Mouse (Mus musculus) myocyte (in vitro differentiated cells): ENCODE results near the gene Smg1. TPM values are rescaled to one million over a fixed set of nuclear protein-coding genes. Genes with fewer than 3 reads are reported as not detected.

ENCODE experiments used
- H3K27me3 ChIP-seq: one replicate; pipeline ENCODE4 v1.6.1; 2011; ENCODE audit not compliant: control insufficient read depth, insufficient read depth, insufficient read length
- H3K36me3 ChIP-seq: one replicate; pipeline ENCODE4 v1.6.1; 2011; ENCODE audit not compliant: control insufficient read depth, insufficient read depth
- H3K4me2 ChIP-seq: one replicate; pipeline ENCODE4 v1.6.1; 2011; ENCODE audit warnings: low read depth, control low read depth
- H3K4me3 ChIP-seq: one replicate; pipeline ENCODE4 v1.5.1; 2011; ENCODE audit warnings: mild to moderate bottlenecking, control low read depth, moderate library complexity
- H3K79me2 ChIP-seq: one replicate; pipeline ENCODE4 v1.6.1; 2011; ENCODE audit not compliant: control insufficient read depth, insufficient read depth
- H3ac ChIP-seq: one replicate; pipeline ENCODE4 v1.6.1; 2011; ENCODE audit not compliant: control insufficient read depth, insufficient read length
- CEBPB ChIP-seq: IDR thresholded peaks from 2 replicates; pipeline ENCODE4 v1.6.1; 2011; ENCODE audit warnings: mild to moderate bottlenecking, moderate library complexity; ENCODE audit not compliant: poor library complexity, insufficient read depth, severe bottlenecking
- E2F4 ChIP-seq: IDR thresholded peaks from one replicate; pipeline ENCODE4 v1.6.1; 2011; ENCODE audit warnings: mild to moderate bottlenecking, control low read depth, moderate library complexity; ENCODE audit not compliant: insufficient read depth
- MAX ChIP-seq: IDR thresholded peaks from one replicate; pipeline ENCODE4 v1.6.1; 2011; ENCODE audit warnings: low read depth, mild to moderate bottlenecking, control low read depth
- MYOD1 ChIP-seq, 3 experiments: IDR thresholded peaks; one replicate each; pipeline ENCODE4 v1.6.1; 2011; ENCODE audit warnings: control low read depth in 2 of 3, low read depth in 2 of 3, mild to moderate bottlenecking in 2 of 3, moderate library complexity in 1 of 3; ENCODE audit not compliant: insufficient read length in 2 of 3, control insufficient read depth in 1 of 3
- MYOG ChIP-seq, 3 experiments: IDR thresholded peaks; one replicate each; pipeline ENCODE4 v1.6.1; 2011; ENCODE audit warnings: control low read depth in 2 of 3, low read depth in 2 of 3, mild to moderate bottlenecking in 2 of 3; ENCODE audit not compliant: insufficient read length in 2 of 3, control insufficient read depth in 1 of 3, insufficient read depth in 1 of 3
- POLR2A ChIP-seq: IDR thresholded peaks from one replicate; pipeline ENCODE4 v1.6.1; 2011; ENCODE audit warnings: low read depth, mild to moderate bottlenecking, control low read depth, moderate library complexity; ENCODE audit not compliant: insufficient read length
- POLR2AphosphoS2 ChIP-seq: IDR thresholded peaks from one replicate; pipeline ENCODE4 v1.6.1; 2011; ENCODE audit warnings: low read depth, control low read depth; ENCODE audit not compliant: insufficient read length
- REST ChIP-seq: IDR thresholded peaks from one replicate; pipeline ENCODE4 v1.6.1; 2011; ENCODE audit warnings: mild to moderate bottlenecking, control low read depth, moderate library complexity; ENCODE audit not compliant: insufficient read depth, insufficient read length
- SRF ChIP-seq: IDR thresholded peaks from one replicate; pipeline ENCODE4 v1.6.1; 2011; ENCODE audit warnings: low read depth; ENCODE audit not compliant: control insufficient read depth, insufficient read length
- TCF12 ChIP-seq: IDR thresholded peaks from one replicate; pipeline ENCODE4 v1.6.1; 2011; ENCODE audit warnings: mild to moderate bottlenecking, control low read depth; ENCODE audit not compliant: poor library complexity, insufficient read depth, severe bottlenecking
- TCF3 ChIP-seq: IDR thresholded peaks from one replicate; pipeline ENCODE4 v1.6.1; 2011; ENCODE audit warnings: low read depth, control low read depth; ENCODE audit not compliant: insufficient read length
- USF1 ChIP-seq: IDR thresholded peaks from one replicate; pipeline ENCODE4 v1.6.1; 2011; ENCODE audit warnings: low read depth, mild to moderate bottlenecking, control low read depth, moderate library complexity
- polyA plus RNA-seq: library from polyadenylated mRNA; unstranded; fragments of >200 nt; fragmentation: generic; extraction: Trizol; gene quantifications from one replicate; pipeline ENCODE4 v1.2.1, GENCODE M21; 2012; ENCODE audit warnings: missing spikeins

The Smg1 gene
- polyA plus RNA-seq, 1 experiment = 7.9 TPM

GRCm38 (mm10) chr7:118251392-118252170 lies 8.1 kb upstream of the Smg1 start:
- Histone ChIP-seq H3K27me3 (no peaks in the 10 kb centered on the region), H3K4me3 (no peak overlapping the region)

DNA sequence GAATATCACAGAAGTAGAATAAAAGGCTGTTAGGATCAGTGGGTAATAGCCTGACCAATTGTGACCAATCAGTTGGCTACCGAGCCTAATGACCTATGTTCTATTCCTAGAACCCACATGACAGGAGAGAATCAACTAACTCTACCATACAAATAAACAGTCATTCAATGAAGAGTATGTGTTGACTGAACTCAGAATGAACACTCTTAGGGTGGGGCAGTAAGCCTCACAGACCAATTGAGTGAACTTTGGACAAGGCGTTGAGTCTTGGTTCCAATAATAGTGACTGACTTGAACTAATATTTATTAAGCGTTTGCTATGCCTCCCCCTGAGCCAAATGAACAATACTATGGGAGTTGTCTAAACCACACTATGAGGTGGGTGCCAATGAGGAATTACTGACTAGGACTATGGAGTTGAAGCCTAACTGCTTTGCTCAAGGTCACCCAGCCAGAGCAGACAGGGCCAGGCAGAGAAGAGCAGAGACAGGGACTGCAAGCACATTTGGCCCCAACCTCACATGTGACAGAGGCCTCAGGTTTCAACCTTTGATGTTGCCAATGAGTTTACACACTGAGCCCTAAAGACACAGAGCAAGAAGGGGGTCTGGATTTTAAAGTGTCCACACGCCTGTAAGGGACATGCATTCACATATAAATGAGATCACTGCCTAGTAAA lies 7.2 kb upstream of the Smg1 start:
- Histone ChIP-seq H3ac (no peak overlapping the region), H3K79me2 (no peaks in the 10 kb centered on the region), H3K36me3 (no peaks in the 10 kb centered on the region), H3K27me3 (no peaks in the 10 kb centered on the region), H3K4me3 (no peak overlapping the region), H3K4me2 (no peak overlapping the region)
- TF ChIP-seq REST (no peak), MYOD1 (IDR thresholded peaks at IDR 0.05; ENCODE audit: control insufficient read depth in 1 of 3, insufficient read length in 2 of 3, low read depth in 2 of 3) (no peak), MYOG (IDR thresholded peaks at IDR 0.05; ENCODE audit: control insufficient read depth in 1 of 3, insufficient read depth in 1 of 3, insufficient read length in 2 of 3, low read depth in 2 of 3) (peak in 1 of 3 experiments; percentile 6)

More at GRCm38 (mm10) chr7:118251392-118252170, 8.1 kb upstream of the Smg1 start:
- no peaks in the 10 kb centered on the region for H3K79me2 ChIP-seq
- TF ChIP-seq MYOD1 (IDR thresholded peaks at IDR 0.05; ENCODE audit: control insufficient read depth in 1 of 3, insufficient read length in 2 of 3, low read depth in 2 of 3) (no peak), E2F4 (no peak), MAX (no peak), CEBPB (no peak), POLR2AphosphoS2 (no peak), USF1 (no peak)
- no peaks in the 10 kb centered on the region for H3K36me3 ChIP-seq
- no peak overlapping the region for H3ac ChIP-seq
- H3K4me2 ChIP-seq = peak overlapping the region; percentile 85

GRCm38 (mm10) chr7:118249563-118249962 lies 6.1 kb upstream of the Smg1 start:
- H3K4me2 ChIP-seq = no peak overlapping the region
- H3ac ChIP-seq = no peak overlapping the region
- H3K4me3 ChIP-seq = no peak overlapping the region
- H3K27me3 ChIP-seq = no peaks in the 10 kb centered on the region
- H3K79me2 ChIP-seq = no peaks in the 10 kb centered on the region
- H3K36me3 ChIP-seq = no peaks in the 10 kb centered on the region
- TF ChIP-seq CEBPB (no peak), USF1 (no peak), MYOD1 (IDR thresholded peaks at IDR 0.05; ENCODE audit: control insufficient read depth in 1 of 3, insufficient read length in 2 of 3, low read depth in 2 of 3) (no peak), MAX (no peak)

DNA sequence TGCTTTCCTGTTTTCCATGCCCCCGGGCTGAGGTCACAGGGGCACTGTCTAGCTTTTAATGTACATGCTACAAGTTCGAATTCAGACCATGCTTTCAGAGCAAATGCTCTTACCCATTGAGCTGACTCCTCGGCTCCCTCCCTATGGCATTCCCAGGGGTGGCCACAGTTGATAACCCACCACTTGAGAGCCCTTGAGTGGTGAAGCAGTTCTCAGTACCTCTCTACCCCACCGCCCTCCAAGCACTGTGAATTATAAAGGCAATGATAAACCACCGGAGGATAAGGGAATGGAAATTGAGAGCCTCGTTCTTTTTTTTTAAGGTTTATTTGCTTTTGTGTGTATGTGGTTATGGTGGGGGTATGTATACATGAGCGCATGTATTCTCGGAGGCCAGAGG lies 4.6 kb upstream of the Smg1 start:
- Histone ChIP-seq H3K4me2 (no peak overlapping the region), H3K79me2 (no peaks in the 10 kb centered on the region), H3K36me3 (no peaks in the 10 kb centered on the region), H3K27me3 (no peaks in the 10 kb centered on the region), H3ac (no peak overlapping the region), H3K4me3 (no peak overlapping the region)
- TF ChIP-seq MAX (no peak), POLR2A (no peak), TCF3 (no peak), POLR2AphosphoS2 (no peak), E2F4 (no peak), MYOD1 (IDR thresholded peaks at IDR 0.05; ENCODE audit: control insufficient read depth in 1 of 3, insufficient read length in 2 of 3, low read depth in 2 of 3) (no peak), SRF (no peak), MYOG (IDR thresholded peaks at IDR 0.05; ENCODE audit: control insufficient read depth in 1 of 3, insufficient read depth in 1 of 3, insufficient read length in 2 of 3, low read depth in 2 of 3) (no peak), USF1 (no peak), REST (no peak), CEBPB (no peak), TCF12 (no peak)

GRCm38 (mm10) chr7:118245260-118245659 lies 1.8 kb upstream of the Smg1 start:
- no peaks in the 10 kb centered on the region for H3K27me3 ChIP-seq
- no peaks in the 10 kb centered on the region for H3K36me3 ChIP-seq
- no peak overlapping the region for H3K4me3 ChIP-seq
- no peak overlapping the region for H3K4me2 ChIP-seq
- H3K79me2 ChIP-seq = peaks cover 27% of the 10 kb centered on the region
- H3ac ChIP-seq = no peak overlapping the region
- TF ChIP-seq POLR2A (no peak), TCF3 (no peak), TCF12 (no peak), POLR2AphosphoS2 (no peak), MAX (no peak), CEBPB (no peak), REST (no peak), E2F4 (no peak), MYOD1 (IDR thresholded peaks at IDR 0.05; ENCODE audit: control insufficient read depth in 1 of 3, insufficient read length in 2 of 3, low read depth in 2 of 3) (no peak), MYOG (IDR thresholded peaks at IDR 0.05; ENCODE audit: control insufficient read depth in 1 of 3, insufficient read depth in 1 of 3, insufficient read length in 2 of 3, low read depth in 2 of 3) (no peak), SRF (no peak), USF1 (no peak)
